Mouse (Mus musculus) testis, adult 2 months (tissue): ENCODE results near the gene Gm49776. TPM values are rescaled to one million over a fixed set of nuclear protein-coding genes. Genes with fewer than 3 reads are reported as not detected.
"Not testable (repeated sequence)": the region's sequence is repeated elsewhere in the genome, so short reads cannot be mapped to it uniquely, and the experiment has no call there.

Source experiments
- H3K27ac ChIP-seq: fragments of 200-500 bp; 2 replicates; pipeline ENCODE4 v1.5.1; 2012; ENCODE audit warnings: low read depth, low read length; ENCODE audit not compliant: control insufficient read depth, insufficient read depth
- H3K27me3 ChIP-seq: fragments of 200-500 bp; 2 replicates; pipeline ENCODE4 v1.6.1; 2012; ENCODE audit warnings: mild to moderate bottlenecking, low read length, moderate library complexity; ENCODE audit not compliant: control insufficient read depth, insufficient read depth
- H3K36me3 ChIP-seq: fragments of 200-500 bp; 2 replicates; pipeline ENCODE4 v1.6.1; 2012; ENCODE audit warnings: mild to moderate bottlenecking, low read length; ENCODE audit not compliant: control insufficient read depth, insufficient read depth
- H3K4me1 ChIP-seq: fragments of 200-500 bp; 2 replicates; pipeline ENCODE4 v1.6.1; 2012; ENCODE audit warnings: low read length; ENCODE audit not compliant: control insufficient read depth, insufficient read depth
- H3K4me3 ChIP-seq: fragments of 200-500 bp; 2 replicates; pipeline ENCODE4 v1.5.1; 2012; ENCODE audit warnings: low read depth, mild to moderate bottlenecking, low read length, moderate library complexity, mixed read lengths; ENCODE audit not compliant: control insufficient read depth
- CTCF ChIP-seq: fragments of 200-500 bp; IDR thresholded peaks from 2 replicates; pipeline ENCODE4 v1.5.1; 2012; ENCODE audit warnings: low read depth, mild to moderate bottlenecking, inconsistent platforms, low read length, moderate library complexity; ENCODE audit not compliant: control insufficient read depth, insufficient read depth, insufficient replicate concordance
- POLR2A ChIP-seq: fragments of 200-500 bp; IDR thresholded peaks from 2 replicates; pipeline ENCODE4 v1.6.1; 2012; ENCODE audit warnings: low read depth, mild to moderate bottlenecking, inconsistent platforms, low read length, moderate library complexity; ENCODE audit not compliant: control insufficient read depth
- polyA plus RNA-seq: library from polyadenylated mRNA; depleted of rRNA; stranded (reverse); fragments of >200 nt; gene quantifications from 2 replicates; pipeline ENCODE4 v1.2.3, GENCODE M21; 2012; rRNA removed

Gene Gm49776
- polyA plus RNA-seq, 1 experiment = 0.38 TPM

- Histone ChIP-seq H3K4me1 (no peaks in the 10 kb centered on the region), H3K27me3 (no peaks in the 10 kb centered on the region), H3K36me3 (no peaks in the 10 kb centered on the region), H3K27ac (no peak overlapping the region), H3K4me3 (no peak overlapping the region)
- TF ChIP-seq POLR2A (no peak), CTCF (no peak)
Observed at GRCm38 (mm10) chr16:18198365-18199098, 59.6 kb downstream of the Gm49776 start.

GRCm38 (mm10) chr16:18197881-18198280 lies 60.2 kb downstream of the Gm49776 start:
- Histone ChIP-seq H3K4me3 (no peak overlapping the region), H3K4me1 (no peaks in the 10 kb centered on the region), H3K27me3 (no peaks in the 10 kb centered on the region), H3K36me3 (no peaks in the 10 kb centered on the region), H3K27ac (no peak overlapping the region)
- TF ChIP-seq CTCF = no peak
- no peak for TF ChIP-seq POLR2A

GRCm38 (mm10) chr16:18195561-18195960 lies 62.6 kb downstream of the Gm49776 start:
- not testable (repeated sequence) for H3K27me3 ChIP-seq, H3K36me3 ChIP-seq, H3K4me1 ChIP-seq

More at GRCm38 (mm10) chr16:18195561-18195960, 62.6 kb downstream of the Gm49776 start:
- H3K27ac ChIP-seq, H3K4me3 ChIP-seq: not testable (repeated sequence)

Other genes with a start within 250 kb of the Gm49776 start
- gene Dgcr6, start 205.5 kb downstream of the Gm49776 start, polyA plus RNA-seq = 315 and 372 TPM in 2 replicates
- 4.4 and 5.1 TPM in 2 replicates for gene Prodh, start 168.1 kb downstream of the Gm49776 start, polyA plus RNA-seq
- gene Rtn4r, start 130.7 kb downstream of the Gm49776 start, polyA plus RNA-seq = 0.11 and 0.18 TPM in 2 replicates
- 103 and 117 TPM in 2 replicates for gene Ccdc188, start 40.4 kb downstream of the Gm49776 start, polyA plus RNA-seq
- gene Zdhhc8, start 23.2 kb downstream of the Gm49776 start, polyA plus RNA-seq = 4.3 and 5.5 TPM in 2 replicates
- 23.5 and 24.9 TPM in 2 replicates for gene Trmt2a, start 9.6 kb downstream of the Gm49776 start, polyA plus RNA-seq
- gene Ranbp1, start 9.6 kb downstream of the Gm49776 start, polyA plus RNA-seq = 64.4 and 76.0 TPM in 2 replicates
- 23.3 and 28.9 TPM in 2 replicates for gene Dgcr8, start 30.9 kb upstream of the Gm49776 start, polyA plus RNA-seq
- 10.9 and 11.6 TPM in 2 replicates for gene Tango2, start 89.8 kb upstream of the Gm49776 start, polyA plus RNA-seq
- 7.8 and 10.9 TPM in 2 replicates for gene Arvcf, start 89.9 kb upstream of the Gm49776 start, polyA plus RNA-seq
- gene Txnrd2, start 168.1 kb upstream of the Gm49776 start, polyA plus RNA-seq = 4.3 and 4.5 TPM in 2 replicates
- 12.2 and 20.1 TPM in 2 replicates for gene Comt, start 168.5 kb upstream of the Gm49776 start, polyA plus RNA-seq
- gene Gnb1l, start 240.4 kb upstream of the Gm49776 start, polyA plus RNA-seq = 71.6 and 75.5 TPM in 2 replicates
- 7.0 and 7.1 TPM in 2 replicates for gene Rtl10, start 240.6 kb upstream of the Gm49776 start, polyA plus RNA-seq